Mouse (Mus musculus) sigmoid colon, adult 10 weeks (tissue): ENCODE measurements around the gene Vegfc. TPM values are rescaled to one million over a fixed set of nuclear protein-coding genes. Genes with fewer than 3 reads are reported as not detected.

ENCODE experiments used
- polyA plus RNA-seq: library from polyadenylated mRNA; stranded (reverse); fragments of 350-450 nt; fragmentation: Illumina TruSeq; extraction: RNeasy Lipid Tissue Mini Kit (QIAGEN cat#74804); gene quantifications from one replicate; pipeline ENCODE4 v1.2.3, GENCODE M21; 2014; ENCODE audit warnings: low read depth, low replicate concordance

Gene Vegfc
- 10.1 TPM for polyA plus RNA-seq

DNA sequence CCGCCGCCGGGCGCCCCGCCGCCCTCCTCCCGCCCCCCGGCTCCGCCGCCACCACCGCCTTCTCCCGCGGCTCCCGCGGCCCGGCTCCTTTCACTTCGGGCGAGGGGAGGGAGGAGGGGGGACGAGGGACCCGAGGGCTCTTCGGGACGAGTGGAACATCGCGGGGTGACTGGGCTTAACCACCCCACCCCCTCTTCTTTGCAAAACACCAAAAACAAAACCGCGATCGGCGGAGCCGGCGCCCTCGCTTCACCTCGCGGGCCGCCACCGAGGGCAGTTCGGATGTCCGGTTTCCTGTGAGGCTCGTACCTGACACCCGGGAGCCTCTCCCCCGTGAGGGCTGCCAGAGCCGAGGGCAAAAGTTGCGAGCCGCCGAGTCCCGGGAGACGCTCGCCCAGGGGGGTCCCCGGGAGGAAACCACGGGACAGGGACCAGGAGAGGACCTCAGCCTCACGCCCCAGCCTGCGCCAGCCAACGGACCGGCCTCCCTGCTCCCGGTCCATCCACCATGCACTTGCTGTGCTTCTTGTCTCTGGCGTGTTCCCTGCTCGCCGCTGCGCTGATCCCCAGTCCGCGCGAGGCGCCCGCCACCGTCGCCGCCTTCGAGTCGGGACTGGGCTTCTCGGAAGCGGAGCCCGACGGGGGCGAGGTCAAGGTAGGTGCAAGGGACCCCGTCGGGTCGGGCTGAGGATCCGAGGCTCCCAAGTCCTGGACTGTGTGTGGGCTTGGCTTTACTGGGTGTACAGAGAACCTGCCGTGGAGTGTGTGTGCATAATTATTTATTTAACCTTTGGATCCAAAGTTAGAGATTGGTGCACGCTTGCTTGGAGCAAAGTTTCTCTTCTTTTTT lies at the start of gene Vegfc:
TSS of gene Vegfc (plus strand) at position 336 of the 850 bp plus-strand sequence.

